Mouse (Mus musculus) layer of hippocampus, adult 2 months (tissue): Measurements from ENCODE around the gene Gga3. TPM values are rescaled to one million over a fixed set of nuclear protein-coding genes. Genes with fewer than 3 reads are reported as not detected.

Source experiments
- DNase-seq, 2 experiments: peaks; one replicate each; pipeline ENCODE4 v3.0.0; 2022; ENCODE audit warnings: low spot score in 2 of 2
- H3K27ac ChIP-seq: fragments of 200-600 bp; 2 replicates; pipeline ENCODE4 v1.8.1; 2022
- H3K4me3 ChIP-seq: fragments of 200-600 bp; 2 replicates; pipeline ENCODE4 v1.8.1; 2022; ENCODE audit warnings: mild to moderate bottlenecking
- CTCF ChIP-seq: fragments of 200-600 bp; conservative IDR thresholded peaks from 2 replicates; pipeline ENCODE4 v1.8.1; 2022; ENCODE audit warnings: antibody characterized with exemption, mild to moderate bottlenecking, moderate library complexity
- total RNA-seq, 2 experiments: library from RNA; stranded (reverse); gene quantifications; 2 replicates each; pipeline ENCODE4 v1.2.3; 2021

Gene Gga3
- total RNA-seq, 2 experiments from 2014 or later: 67.9 to 91.9 TPM

- H3K4me3 ChIP-seq: no peak overlapping the region
- no peak for DNase-seq
- TF ChIP-seq CTCF: no peak
- no peak overlapping the region for H3K27ac ChIP-seq
Measured at GRCm38 (mm10) chr11:115639540-115639939, 35.7 kb upstream of the Gga3 start.

DNA sequence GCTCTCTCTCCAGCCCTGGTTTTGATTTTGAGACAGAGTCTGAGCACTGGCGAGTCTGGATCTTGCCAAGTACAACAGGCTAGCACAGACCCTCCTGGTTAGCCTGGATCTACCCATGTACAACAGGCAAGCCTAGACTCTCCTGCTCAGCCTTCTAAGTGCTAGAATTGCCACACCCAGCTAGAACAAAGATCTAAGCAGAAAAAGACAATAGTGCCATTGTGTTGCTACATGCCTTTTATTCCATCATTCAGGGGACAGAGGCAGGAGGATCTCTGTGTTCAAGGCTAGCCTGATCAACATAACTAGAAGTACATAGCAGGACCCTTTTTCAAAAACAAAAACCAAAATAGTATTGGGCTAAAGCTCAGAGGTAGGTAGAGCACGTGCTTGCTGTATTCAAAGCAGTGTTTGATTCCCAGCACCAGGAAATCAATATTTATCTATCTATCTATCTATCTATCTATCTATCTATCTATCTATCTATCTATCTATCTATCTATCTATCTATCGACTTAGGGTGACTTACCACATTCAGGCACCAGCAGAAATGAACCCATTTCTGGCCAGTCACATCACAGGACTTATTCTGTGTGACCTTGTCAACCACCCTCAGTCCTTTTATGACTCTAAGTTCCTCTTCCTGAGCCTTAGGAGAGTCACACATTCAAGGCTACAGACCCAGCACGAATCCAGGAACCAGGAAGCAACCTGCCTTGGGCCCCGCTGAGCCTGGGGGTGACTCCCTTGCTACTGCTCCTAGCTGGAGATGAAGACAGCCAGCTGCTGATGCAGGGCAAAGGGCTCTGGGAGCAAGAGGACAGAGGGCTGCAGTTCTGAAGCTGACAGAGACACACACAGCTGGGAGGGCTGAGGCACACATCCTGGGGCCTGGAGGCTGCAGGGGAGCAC is 34.9 kb upstream of the Gga3 start:
- no peak overlapping the region for H3K4me3 ChIP-seq
- no peak for TF ChIP-seq CTCF
- no peak overlapping the region for H3K27ac ChIP-seq
- no peak for DNase-seq

DNA sequence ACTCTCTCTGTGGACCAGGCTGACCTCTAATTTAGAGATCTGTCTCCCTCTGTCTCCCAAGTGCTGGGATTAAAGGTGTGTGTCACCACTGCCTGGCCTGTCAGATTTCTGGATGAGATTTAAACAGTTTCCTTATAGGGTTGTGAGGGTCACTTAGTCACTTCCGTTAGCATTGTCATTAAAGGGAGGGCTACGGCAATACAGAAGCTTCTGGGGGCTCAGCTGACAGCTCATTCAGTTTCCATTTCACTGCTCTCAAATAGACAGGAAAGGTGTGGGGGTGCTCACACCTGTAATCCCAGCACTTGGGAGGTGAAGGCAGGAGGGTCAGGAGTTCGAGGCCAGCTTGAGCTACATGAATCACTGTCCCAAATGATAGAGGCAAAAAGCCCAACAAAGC is 33.1 kb upstream of the Gga3 start:
- no peak for TF ChIP-seq CTCF
- Histone ChIP-seq H3K27ac (no peak overlapping the region), H3K4me3 (no peak overlapping the region)

GRCm38 (mm10) chr11:115635484-115635883 is 31.6 kb upstream of the Gga3 start:
- DNase-seq: no peak
- H3K4me3 ChIP-seq: no peak overlapping the region

More for the DNA sequence above, 33.1 kb upstream of the Gga3 start:
- DNase-seq: no peak

GRCm38 (mm10) chr11:115635041-115635440 is 31.2 kb upstream of the Gga3 start:
- Histone ChIP-seq H3K4me3 (no peak overlapping the region), H3K27ac (no peak overlapping the region)
- DNase-seq: no peak
- TF ChIP-seq CTCF: no peak

More at GRCm38 (mm10) chr11:115635484-115635883, 31.6 kb upstream of the Gga3 start:
- TF ChIP-seq CTCF: peak; percentile 29
- no peak overlapping the region for H3K27ac ChIP-seq

DNA sequence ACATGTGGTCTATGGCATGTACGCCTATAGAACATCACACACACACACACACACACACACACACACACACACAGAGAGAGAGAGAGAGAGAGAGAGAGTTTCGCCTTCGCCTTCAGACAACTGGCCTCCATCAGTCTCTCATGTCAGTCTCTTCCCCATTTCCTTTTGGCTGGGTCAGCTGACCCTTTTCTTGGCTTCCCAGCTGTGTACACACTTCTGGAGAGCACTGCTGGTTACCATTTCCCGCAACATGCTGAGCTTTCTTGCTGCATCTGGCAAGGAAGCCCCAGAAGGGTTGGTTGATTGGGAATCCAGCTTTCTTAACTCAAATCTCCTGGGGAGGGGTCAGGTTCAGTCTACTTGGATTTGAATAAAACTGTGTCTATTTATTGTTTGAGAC is 30.3 kb upstream of the Gga3 start:
- Histone ChIP-seq H3K27ac (no peak overlapping the region), H3K4me3 (no peak overlapping the region)
- TF ChIP-seq CTCF: no peak
- DNase-seq: no peak

- H3K4me3 ChIP-seq: no peak overlapping the region
- TF ChIP-seq CTCF: no peak
- no peak for DNase-seq
- H3K27ac ChIP-seq: no peak overlapping the region
Measured at GRCm38 (mm10) chr11:115632862-115633261, 29.0 kb upstream of the Gga3 start.

- no peak overlapping the region; the same call in 1 of the 2 replicates for H3K27ac ChIP-seq
- H3K4me3 ChIP-seq: no peak overlapping the region
- no peak for TF ChIP-seq CTCF
- DNase-seq: no peak
Measured at GRCm38 (mm10) chr11:115632247-115632646, 28.4 kb upstream of the Gga3 start.

DNA sequence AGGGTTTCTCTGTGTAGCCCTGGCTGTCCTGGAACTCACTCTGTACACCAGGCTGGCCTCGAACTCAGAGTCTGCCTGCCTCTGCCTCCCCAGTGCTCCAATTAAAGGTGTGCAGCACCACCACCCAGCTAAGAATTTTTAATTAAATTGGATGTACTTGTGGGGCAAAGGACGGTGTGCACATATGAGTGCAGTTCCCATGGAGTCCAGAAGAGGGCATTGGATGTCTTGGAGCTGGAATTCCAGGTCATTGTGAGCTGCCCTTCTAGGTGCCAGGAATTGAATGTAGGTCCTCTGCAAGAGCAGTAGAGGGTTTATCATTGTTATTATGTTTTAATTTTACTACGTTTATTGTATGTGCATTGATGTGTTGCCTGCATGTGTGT is 27.6 kb upstream of the Gga3 start:
- TF ChIP-seq CTCF: peak; percentile 82
- no peak for DNase-seq
- no peak overlapping the region for H3K27ac ChIP-seq
- no peak overlapping the region for H3K4me3 ChIP-seq

- DNase-seq: peak in 1 of 2 experiments; percentile 46
- Histone ChIP-seq H3K27ac (no peak overlapping the region), H3K4me3 (no peak overlapping the region)
- TF ChIP-seq CTCF: no peak
Measured at GRCm38 (mm10) chr11:115630532-115631504, 27.0 kb upstream of the Gga3 start.

GRCm38 (mm10) chr11:115629734-115630531 is 26.1 kb upstream of the Gga3 start:
- no peak for DNase-seq
- no peak overlapping the region for H3K4me3 ChIP-seq
- H3K27ac ChIP-seq: no peak overlapping the region
- no peak for TF ChIP-seq CTCF

DNA sequence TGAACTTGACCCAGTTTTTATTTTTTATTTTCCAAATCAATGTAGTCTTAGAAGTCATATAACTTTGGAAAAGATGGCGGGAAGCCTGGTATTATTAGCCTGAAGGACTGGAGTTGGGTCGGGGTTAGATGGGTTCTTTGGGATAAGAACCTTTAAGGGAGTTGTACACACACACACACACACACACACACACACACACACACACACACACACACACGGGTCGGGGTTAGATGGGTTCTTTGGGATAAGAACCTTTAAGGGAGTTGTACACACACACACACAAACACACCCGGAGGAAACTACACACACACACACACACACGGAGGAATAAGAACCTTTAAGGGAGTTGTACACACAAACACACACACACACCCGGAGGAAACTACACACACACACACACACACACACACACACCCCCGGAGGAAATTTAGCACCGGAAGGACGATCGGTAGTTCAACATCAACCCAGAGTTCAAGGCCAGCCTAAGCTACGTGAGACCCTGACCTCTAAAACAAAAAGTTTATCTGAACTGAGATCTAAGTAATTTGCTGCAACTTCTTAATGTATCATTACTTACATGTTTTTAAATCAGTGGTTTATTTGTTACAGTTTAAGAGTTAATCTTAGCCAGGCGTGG is 24.7 kb upstream of the Gga3 start:
- no peak for TF ChIP-seq CTCF
- Histone ChIP-seq H3K27ac (peak overlapping the region; percentile 87; the same call in 1 of the 2 replicates), H3K4me3 (peak overlapping the region; percentile 78)
- DNase-seq: no peak
